13 mouse cellular contexts compared by ENCODE assay signal in genomic region chr3:21673466-21673865, GRCm38 (mm10).
DNase-seq lines count a peak whose midpoint lies in the region.
"Had no signal": no experiment of that assay in that cellular context is flagged by ENCODE, and none has a peak within 500 bp of the region (broad histone marks: within the 10 kb centered on the region; RNA-seq: fewer than 3 reads in every experiment).

No protein-coding gene starts in this region.

- peak; percentile 56 for DNase-seq in ES-CJ7 (ENCODE audit: low read depth, low spot score)
- DNase-seq in R1 (ENCODE audit: low read depth, low spot score), result peak; percentile 58
- DNase-seq in heart, postnatal 14 days, result no peak
- DNase-seq in layer of hippocampus, adult 18-20 months (ENCODE audit: low spot score in 2 of 2), result no peak
- DNase-seq in embryo, embryonic 9.5 days (ENCODE audit: extremely low spot score), result no peak
- DNase-seq: adrenal gland, adult 8-10 months; adrenal gland, postnatal 14 days; adrenal gland, postnatal 36 days; cerebellum, adult 11-12 months; cerebellum, adult 2 months; cerebellum, adult 9-10 months; cerebellum, postnatal 10 days; cerebellum, postnatal 25 days had no signal

- intact Hi-C loops in heart, postnatal 14 days (cut with DNase I), result no loop called here

Comparison
In these comparisons a context has a peak if more than half of its experiments do, and no peak if none do; other contexts are left out.
1. DNase-seq: peak in ES-CJ7 (single experiment) and R1 (single experiment); none in heart, postnatal 14 days (0 of 2), layer of hippocampus, adult 18-20 months (0 of 2) and embryo, embryonic 9.5 days (single experiment).